Mouse (Mus musculus) myocyte (in vitro differentiated cells): ENCODE measurements around the gene Gsta2.

Source experiments
- E2F4 ChIP-seq: IDR thresholded peaks from one replicate; pipeline ENCODE4 v1.6.1; 2011; ENCODE audit warnings: mild to moderate bottlenecking, control low read depth, moderate library complexity; ENCODE audit not compliant: insufficient read depth
- MAX ChIP-seq: IDR thresholded peaks from one replicate; pipeline ENCODE4 v1.6.1; 2011; ENCODE audit warnings: low read depth, mild to moderate bottlenecking, control low read depth
- MYOG ChIP-seq, 3 experiments: IDR thresholded peaks; one replicate each; pipeline ENCODE4 v1.6.1; 2011; ENCODE audit warnings: control low read depth in 2 of 3, low read depth in 2 of 3, mild to moderate bottlenecking in 2 of 3; ENCODE audit not compliant: insufficient read length in 2 of 3, control insufficient read depth in 1 of 3, insufficient read depth in 1 of 3
- POLR2A ChIP-seq: IDR thresholded peaks from one replicate; pipeline ENCODE4 v1.6.1; 2011; ENCODE audit warnings: low read depth, mild to moderate bottlenecking, control low read depth, moderate library complexity; ENCODE audit not compliant: insufficient read length
- POLR2AphosphoS2 ChIP-seq: IDR thresholded peaks from one replicate; pipeline ENCODE4 v1.6.1; 2011; ENCODE audit warnings: low read depth, control low read depth; ENCODE audit not compliant: insufficient read length
- TCF12 ChIP-seq: IDR thresholded peaks from one replicate; pipeline ENCODE4 v1.6.1; 2011; ENCODE audit warnings: mild to moderate bottlenecking, control low read depth; ENCODE audit not compliant: poor library complexity, insufficient read depth, severe bottlenecking
- USF1 ChIP-seq: IDR thresholded peaks from one replicate; pipeline ENCODE4 v1.6.1; 2011; ENCODE audit warnings: low read depth, mild to moderate bottlenecking, control low read depth, moderate library complexity

GRCm38 (mm10) chr9:78347004-78347403 is 8.6 kb downstream of the Gsta2 start:
- TF ChIP-seq USF1 (no peak), TCF12 (no peak), MYOG (IDR thresholded peaks at IDR 0.05; ENCODE audit: control insufficient read depth in 1 of 3, insufficient read depth in 1 of 3, insufficient read length in 2 of 3, low read depth in 2 of 3) (no peak), POLR2AphosphoS2 (no peak), E2F4 (no peak), POLR2A (no peak), MAX (no peak)
